Mouse (Mus musculus) thymus, adult 2 months (tissue): ENCODE measurements around the gene Wdfy3.

Experiments used
- CTCF ChIP-seq: fragments of 200-500 bp; IDR thresholded peaks from 2 replicates; pipeline ENCODE4 v1.5.1; 2012; ENCODE audit warnings: mild to moderate bottlenecking, control low read depth, low read length, moderate library complexity, borderline replicate concordance; ENCODE audit not compliant: control insufficient read depth, poor library complexity, insufficient read depth; ENCODE audit errors: extremely low read depth
- POLR2A ChIP-seq: fragments of 200-500 bp; IDR thresholded peaks from 2 replicates; pipeline ENCODE4 v1.6.1; 2012; ENCODE audit warnings: mild to moderate bottlenecking, low read length, control low read depth, moderate library complexity; ENCODE audit not compliant: control insufficient read depth, poor library complexity, insufficient read depth; ENCODE audit errors: extremely low read depth

GRCm38 (mm10) chr5:101862651-101863050 lies 207.1 kb downstream of the Wdfy3 start:
- TF ChIP-seq CTCF (no peak), POLR2A (no peak)
